Comparison of ENCODE assay signal across 14 mouse cellular contexts in the genomic region with DNA sequence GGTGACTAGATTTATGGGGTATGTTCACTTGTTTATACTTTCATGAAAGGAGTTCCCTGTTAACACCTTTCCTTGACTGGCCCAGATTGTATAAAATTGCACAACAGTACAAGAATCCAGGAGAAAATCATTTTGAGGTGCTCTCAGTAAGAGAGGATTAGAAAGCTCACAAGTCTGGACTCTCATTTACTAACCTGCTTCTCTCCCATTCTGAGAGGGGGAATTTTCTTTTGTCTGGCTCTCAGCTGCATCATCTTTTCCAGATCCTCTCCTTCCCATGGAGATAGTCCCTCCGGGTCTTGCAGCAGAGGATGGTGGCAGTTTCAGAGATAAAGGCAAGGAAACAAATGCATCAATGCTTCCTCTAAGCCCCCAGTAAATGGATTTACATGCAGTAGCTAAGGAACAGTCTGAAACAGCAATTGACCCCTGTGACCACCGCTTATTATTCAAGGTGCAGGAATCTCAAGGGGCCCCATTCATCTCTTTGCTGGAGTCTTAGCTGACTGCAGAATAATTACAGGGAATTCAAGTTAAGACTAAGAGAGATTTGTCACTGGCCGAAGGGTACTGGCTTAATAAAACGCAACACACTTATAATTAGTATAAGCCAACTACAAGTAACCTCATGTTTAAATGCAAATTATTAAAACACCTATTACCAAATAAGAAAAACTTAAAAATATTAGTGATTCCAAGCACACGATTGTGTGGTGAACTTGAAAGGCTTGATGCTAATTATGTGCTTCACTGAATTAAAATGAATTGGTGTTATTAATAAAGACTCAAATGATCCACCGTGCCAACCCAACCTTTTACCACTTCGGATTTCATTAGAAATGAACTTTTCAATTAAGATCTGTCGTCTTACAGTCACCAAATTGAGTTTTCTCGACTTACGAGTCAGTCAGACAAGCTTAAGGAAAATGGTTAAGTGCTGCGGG.
A peak's percentile ranks its signal among the peaks of the same experiment; 100 is the strongest.
DNase-seq lines count a peak whose midpoint lies in the region; ATAC-seq and TF ChIP-seq lines count a peak whose summit lies in the region.
"Had no signal": no experiment of that assay in that cellular context is flagged by ENCODE, and none has a peak within 500 bp of the region (broad histone marks: within the 10 kb centered on the region; RNA-seq: fewer than 3 reads in every experiment).

No protein-coding gene starts in this region.

- H3K4me1 ChIP-seq in forebrain, embryonic 12.5 days = peaks cover 11% of the 10 kb centered on the region
- H3K4me1 ChIP-seq in hindbrain, embryonic 16.5 days (ENCODE audit: control insufficient read depth, insufficient read depth, low read depth, low read length) = no peaks in the 10 kb centered on the region; the same call in 1 of the 2 replicates
- no peaks in the 10 kb centered on the region for H3K4me1 ChIP-seq in neural tube, embryonic 11.5 days (ENCODE audit: control insufficient read depth, insufficient read depth, low read length)
- H3K4me1 ChIP-seq in kidney, embryonic 15.5 days = no peaks in the 10 kb centered on the region
- no peaks in the 10 kb centered on the region for H3K4me1 ChIP-seq in lung, adult 2 months (ENCODE audit: control insufficient read depth, insufficient read depth, low read length)
- H3K4me1 ChIP-seq in lung, postnatal 0 days (ENCODE audit: insufficient read depth, low read depth, low read length) = no peaks in the 10 kb centered on the region
- H3K4me1 ChIP-seq: liver, embryonic 15.5 days had no signal

- peak overlapping the region; percentile 26; the same call in 1 of the 2 replicates for H3K4me2 ChIP-seq in forebrain, embryonic 12.5 days
- no peak overlapping the region for H3K4me2 ChIP-seq in hindbrain, embryonic 16.5 days (ENCODE audit: low read length)
- H3K4me2 ChIP-seq in neural tube, embryonic 11.5 days (ENCODE audit: low read depth) = no peak overlapping the region
- H3K4me2 ChIP-seq in kidney, embryonic 15.5 days = no peak overlapping the region
- H3K4me2 ChIP-seq in lung, postnatal 0 days (replicated peaks; ENCODE audit: low read depth, low read length) = no peak overlapping the region
- H3K4me2 ChIP-seq: liver, embryonic 15.5 days had no signal

- no peak for TF ChIP-seq EP300 in lung, postnatal 0 days (IDR thresholded peaks at IDR 0.05)

- 7% methylated on average over 11 of the region's 11 CpGs for WGBS in forebrain, embryonic 12.5 days
- WGBS in hindbrain, embryonic 16.5 days = 20% methylated on average over 11 of the region's 11 CpGs
- WGBS in neural tube, embryonic 11.5 days = 46% methylated on average over 11 of the region's 11 CpGs
- WGBS in kidney, embryonic 15.5 days = 66% methylated on average over 11 of the region's 11 CpGs
- 63% methylated on average over 11 of the region's 11 CpGs for WGBS in lung, adult 2 months
- 56% methylated on average over 11 of the region's 11 CpGs for WGBS in lung, postnatal 0 days

- H3K9me3 ChIP-seq in forebrain, embryonic 12.5 days = no peaks in the 10 kb centered on the region
- no peaks in the 10 kb centered on the region for H3K9me3 ChIP-seq in hindbrain, embryonic 16.5 days (ENCODE audit: control insufficient read depth, low read length)
- no peaks in the 10 kb centered on the region for H3K9me3 ChIP-seq in neural tube, embryonic 11.5 days (ENCODE audit: control insufficient read depth, low read length)
- H3K9me3 ChIP-seq in kidney, embryonic 15.5 days (replicated peaks) = no peaks in the 10 kb centered on the region
- no peaks in the 10 kb centered on the region for H3K9me3 ChIP-seq in lung, postnatal 0 days (ENCODE audit: low read length)
- H3K9me3 ChIP-seq: liver, embryonic 15.5 days had no signal

- no peak for TF ChIP-seq CTCF in lung, adult 2 months (IDR thresholded peaks at IDR 0.05; ENCODE audit: insufficient read depth, low read length)
- no peak for TF ChIP-seq CTCF in lung, postnatal 0 days (IDR thresholded peaks at IDR 0.05)

- no peaks in the 10 kb centered on the region for H3K36me3 ChIP-seq in forebrain, embryonic 12.5 days (replicated peaks)
- no peaks in the 10 kb centered on the region for H3K36me3 ChIP-seq in hindbrain, embryonic 16.5 days (ENCODE audit: control insufficient read depth, insufficient read depth, low read length)
- no peaks in the 10 kb centered on the region for H3K36me3 ChIP-seq in neural tube, embryonic 11.5 days (ENCODE audit: control insufficient read depth, insufficient read depth, low read length)
- no peaks in the 10 kb centered on the region for H3K36me3 ChIP-seq in kidney, embryonic 15.5 days
- H3K36me3 ChIP-seq in lung, postnatal 0 days (ENCODE audit: insufficient read depth, low read length) = no peaks in the 10 kb centered on the region
- H3K36me3 ChIP-seq: liver, embryonic 15.5 days had no signal

- TF ChIP-seq POLR2A in lung, adult 2 months (IDR thresholded peaks at IDR 0.05; ENCODE audit: borderline replicate concordance, extremely low read depth, low read depth, low read length) = no peak

- no peaks in the 10 kb centered on the region for H3K27me3 ChIP-seq in forebrain, embryonic 12.5 days
- H3K27me3 ChIP-seq in hindbrain, embryonic 16.5 days (replicated peaks; ENCODE audit: control insufficient read depth, insufficient read depth, low read length) = no peaks in the 10 kb centered on the region
- no peaks in the 10 kb centered on the region for H3K27me3 ChIP-seq in neural tube, embryonic 11.5 days (ENCODE audit: control insufficient read depth, insufficient read depth, low read length)
- H3K27me3 ChIP-seq in kidney, embryonic 15.5 days = no peaks in the 10 kb centered on the region
- H3K27me3 ChIP-seq in lung, postnatal 0 days (replicated peaks; ENCODE audit: insufficient read depth, low read length) = no peaks in the 10 kb centered on the region
- H3K27me3 ChIP-seq: liver, embryonic 15.5 days had no signal

- peak; percentile 85 for ATAC-seq in forebrain, embryonic 12.5 days (ENCODE audit: low FRiP score)
- 0 out of 2 replicates have a peak, but pooled peaks have one; percentile 34 for ATAC-seq in hindbrain, embryonic 16.5 days
- ATAC-seq in neural tube, embryonic 11.5 days (ENCODE audit: insufficient read depth, low FRiP score, low TSS enrichment) = peak; percentile 70
- no peak for ATAC-seq in kidney, embryonic 15.5 days (replicated peaks; ENCODE audit: low FRiP score)
- no peak for ATAC-seq in lung, postnatal 0 days

- H3K9ac ChIP-seq in forebrain, embryonic 12.5 days = no peak overlapping the region
- H3K9ac ChIP-seq in hindbrain, embryonic 16.5 days (ENCODE audit: low read depth, low read length) = no peak overlapping the region
- H3K9ac ChIP-seq in neural tube, embryonic 11.5 days (ENCODE audit: low read length) = no peak overlapping the region
- no peak overlapping the region for H3K9ac ChIP-seq in kidney, embryonic 15.5 days
- no peak overlapping the region for H3K9ac ChIP-seq in lung, postnatal 0 days (replicated peaks; ENCODE audit: low read depth)
- H3K9ac ChIP-seq: liver, embryonic 15.5 days had no signal

- no peak overlapping the region for H3K4me3 ChIP-seq in forebrain, embryonic 12.5 days (replicated peaks)
- H3K4me3 ChIP-seq in hindbrain, embryonic 16.5 days (ENCODE audit: low read length) = no peak overlapping the region
- no peak overlapping the region for H3K4me3 ChIP-seq in neural tube, embryonic 11.5 days (ENCODE audit: low read depth, low read length)
- no peak overlapping the region for H3K4me3 ChIP-seq in kidney, embryonic 15.5 days (replicated peaks)
- H3K4me3 ChIP-seq in lung, adult 2 months (replicated peaks; ENCODE audit: extremely low read depth, low read depth, low read length) = no peak overlapping the region
- H3K4me3 ChIP-seq in lung, postnatal 0 days (ENCODE audit: low read depth, low read length) = no peak overlapping the region
- H3K4me3 ChIP-seq: erythroblast, embryonic 14.5 days; liver, embryonic 15.5 days had no signal

- 0 out of 2 replicates have a peak overlapping the region, but pooled peaks have one; percentile 63 for H3K27ac ChIP-seq in forebrain, embryonic 12.5 days
- H3K27ac ChIP-seq in hindbrain, embryonic 16.5 days (ENCODE audit: low read depth, low read length) = no peak overlapping the region
- no peak overlapping the region for H3K27ac ChIP-seq in neural tube, embryonic 11.5 days (ENCODE audit: low read depth, low read length)
- no peak overlapping the region for H3K27ac ChIP-seq in kidney, embryonic 15.5 days
- H3K27ac ChIP-seq in lung, postnatal 0 days (ENCODE audit: low read length) = no peak overlapping the region
- H3K27ac ChIP-seq: liver, embryonic 15.5 days had no signal

- DNase-seq in embryo, embryonic 11 days = peak; percentile 71
- DNase-seq in neural tube, embryonic 11.5 days (ENCODE audit: low spot score) = peak; percentile 59
- no peak for DNase-seq in spleen, adult 12 weeks (ENCODE audit: low spot score)
- no peak for DNase-seq in lung, adult 2 months
- no peak for DNase-seq in lung, postnatal 0 days (ENCODE audit: low spot score)
- DNase-seq: cerebellum, adult 9-11 months; kidney, postnatal 10 days; right cerebral cortex, postnatal 25 days; thymus, postnatal 25 days had no signal

Comparison
In these comparisons a context has a peak if more than half of its experiments do, and no peak if none do; other contexts are left out.
1. DNase-seq: peak in embryo, embryonic 11 days (single experiment) and neural tube, embryonic 11.5 days (single experiment); none in spleen, adult 12 weeks (single experiment), lung, adult 2 months (single experiment) and lung, postnatal 0 days (single experiment).
2. ATAC-seq: peak in forebrain, embryonic 12.5 days (single experiment), hindbrain, embryonic 16.5 days (single experiment) and neural tube, embryonic 11.5 days (single experiment); none in kidney, embryonic 15.5 days (single experiment) and lung, postnatal 0 days (single experiment).